Mouse (Mus musculus) liver, adult (tissue): Measurements from ENCODE around the gene Bahd1.

Experiments
- GATA4 ChIP-seq: IDR thresholded peaks from 2 replicates; pipeline ENCODE4 v1.6.1; 2014; ENCODE audit warnings: mild to moderate bottlenecking, low read length; ENCODE audit not compliant: insufficient replicate concordance

Gene Bahd1

GRCm38 (mm10) chr2:118912706-118913105, 12.5 kb downstream of the Bahd1 start:
- TF ChIP-seq GATA4 = no peak

- TF ChIP-seq GATA4 = no peak
Measured at GRCm38 (mm10) chr2:118913551-118914276, 13.5 kb downstream of the Bahd1 start.

- TF ChIP-seq GATA4 = no peak
Measured at GRCm38 (mm10) chr2:118914685-118915084, 14.5 kb downstream of the Bahd1 start.

GRCm38 (mm10) chr2:118916436-118916835, 16.3 kb downstream of the Bahd1 start:
- no peak for TF ChIP-seq GATA4

- TF ChIP-seq GATA4 = no peak
Measured at GRCm38 (mm10) chr2:118918543-118918942, 18.4 kb downstream of the Bahd1 start.

GRCm38 (mm10) chr2:118920428-118920827, 20.3 kb downstream of the Bahd1 start:
- no peak for TF ChIP-seq GATA4

GRCm38 (mm10) chr2:118925952-118926351, 25.8 kb downstream of the Bahd1 start:
- TF ChIP-seq GATA4 = no peak

GRCm38 (mm10) chr2:118926361-118926997, 26.3 kb downstream of the Bahd1 start, which contains the start of gene Chst14:
Chst14 (plus strand) TSS chr2:118926496.
- peak; percentile 35; the same call in 1 of the 2 replicates for TF ChIP-seq GATA4

GRCm38 (mm10) chr2:118926998-118927739, 27.0 kb downstream of the Bahd1 start:
- TF ChIP-seq GATA4 = no peak

GRCm38 (mm10) chr2:118941341-118941740, 41.2 kb downstream of the Bahd1 start:
- TF ChIP-seq GATA4 = no peak

- no peak for TF ChIP-seq GATA4
Measured at GRCm38 (mm10) chr2:118943232-118943631, 43.1 kb downstream of the Bahd1 start.

- TF ChIP-seq GATA4 = no peak
Measured at GRCm38 (mm10) chr2:118948818-118949217, 48.6 kb downstream of the Bahd1 start.

GRCm38 (mm10) chr2:118949699-118950098, 49.5 kb downstream of the Bahd1 start:
- TF ChIP-seq GATA4 = no peak

GRCm38 (mm10) chr2:118956497-118956896, 56.3 kb downstream of the Bahd1 start:
- TF ChIP-seq GATA4 = no peak

- no peak for TF ChIP-seq GATA4
Measured at GRCm38 (mm10) chr2:118959644-118960043, 59.5 kb downstream of the Bahd1 start.

GRCm38 (mm10) chr2:118960413-118960812, 60.2 kb downstream of the Bahd1 start:
- TF ChIP-seq GATA4 = no peak
